Mouse (Mus musculus): ENCODE measurements around the gene Fbxl15.

DNA sequence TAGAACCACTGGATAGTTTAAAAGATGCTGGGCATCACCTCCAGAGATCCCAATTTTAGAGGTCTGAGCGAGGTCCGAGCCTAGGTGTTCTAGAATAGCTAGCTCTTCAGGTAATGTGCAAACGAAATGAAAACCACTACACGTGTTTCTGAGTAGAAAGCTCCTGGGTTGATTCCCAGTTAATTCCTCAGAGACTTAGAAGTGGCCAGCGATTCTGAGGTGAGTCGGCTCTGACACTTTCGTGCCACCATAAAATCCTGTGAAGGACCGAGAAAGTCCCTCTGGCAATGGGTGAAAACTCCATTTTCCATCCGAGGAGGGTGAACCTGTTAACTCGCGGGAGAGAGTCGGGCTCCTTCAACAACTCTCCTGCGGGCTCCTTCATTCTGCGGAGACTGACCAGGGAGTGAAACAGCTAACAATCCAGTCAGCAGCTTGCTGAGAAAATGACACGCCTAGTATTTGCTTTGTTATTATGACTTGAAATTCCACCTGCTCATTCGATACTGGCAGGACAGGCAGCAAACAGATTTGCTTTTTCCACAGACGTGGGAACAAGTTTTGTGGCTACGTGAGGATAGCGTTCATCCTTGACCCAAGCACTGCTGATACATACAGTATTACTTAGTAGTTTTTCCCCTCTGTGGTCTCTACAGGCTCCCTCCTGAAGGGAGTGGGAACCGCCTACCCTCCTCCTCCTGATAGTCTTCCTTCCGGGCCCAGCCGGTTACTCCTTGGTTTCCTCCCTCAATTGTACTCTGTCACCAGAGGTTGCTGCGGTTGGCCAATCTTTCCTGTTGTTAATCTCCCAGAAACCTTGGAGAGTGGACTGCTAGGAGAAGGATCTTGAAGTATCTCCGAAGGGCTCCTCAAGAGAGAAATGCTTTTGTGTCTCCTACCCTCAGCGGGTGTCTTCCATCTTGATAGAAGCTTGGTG is 29.6 kb downstream of the Fbxl15 start:
- no peak for TF ChIP-seq POLR2A (IDR thresholded peaks at IDR 0.05; ENCODE audit: insufficient read depth, low read depth, low read length)
- no peak for TF ChIP-seq CTCF (IDR thresholded peaks at IDR 0.05; ENCODE audit: insufficient read depth, low read depth, low read length)

All from olfactory bulb, adult 2 months (tissue).